Mouse (Mus musculus) mouse embryonic stem cell (cell line): ENCODE measurements around the gene Zfp597.
"Not testable (repeated sequence)": the region's sequence is repeated elsewhere in the genome, so short reads cannot be mapped to it uniquely, and the experiment has no call there.

Source experiments
- in situ Hi-C, 2 experiments: fragments of 300-500 bp; cut with MboI; formaldehyde crosslinking; loops; 1 replicate in 1 of 2; 3 replicates in 1 of 2; pipeline ENCODE4 v1.14.3; 2019 to 2020; ENCODE audit warnings: low sequenced_read_pairs in 2 of 2, low pct_unique_long_range_greater_than_20kb in 1 of 2, mixed read lengths in 1 of 2; ENCODE audit not compliant: unreplicated experiment in 1 of 2

Gene Zfp597

DNA sequence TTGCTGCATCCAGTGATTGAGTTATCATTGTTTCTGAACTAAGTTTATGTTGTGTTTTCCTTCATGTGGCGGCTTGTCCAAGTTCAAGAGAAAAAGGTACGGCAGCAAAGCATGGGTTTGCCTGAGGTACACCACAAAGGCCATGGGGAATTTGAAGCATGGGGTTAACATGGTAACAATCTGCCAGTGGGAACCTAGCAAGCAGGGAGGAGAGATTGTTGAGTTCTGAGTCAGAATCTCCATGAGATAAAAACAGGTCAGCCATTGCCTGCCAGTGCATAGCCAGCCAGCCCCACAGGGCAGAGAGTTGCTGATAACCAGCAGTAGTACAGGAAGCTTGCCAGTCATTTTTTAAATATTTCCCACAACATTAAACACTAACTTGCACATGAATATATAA, 64.2 kb downstream of the Zfp597 start:
- in situ Hi-C loops = no loop called here

DNA sequence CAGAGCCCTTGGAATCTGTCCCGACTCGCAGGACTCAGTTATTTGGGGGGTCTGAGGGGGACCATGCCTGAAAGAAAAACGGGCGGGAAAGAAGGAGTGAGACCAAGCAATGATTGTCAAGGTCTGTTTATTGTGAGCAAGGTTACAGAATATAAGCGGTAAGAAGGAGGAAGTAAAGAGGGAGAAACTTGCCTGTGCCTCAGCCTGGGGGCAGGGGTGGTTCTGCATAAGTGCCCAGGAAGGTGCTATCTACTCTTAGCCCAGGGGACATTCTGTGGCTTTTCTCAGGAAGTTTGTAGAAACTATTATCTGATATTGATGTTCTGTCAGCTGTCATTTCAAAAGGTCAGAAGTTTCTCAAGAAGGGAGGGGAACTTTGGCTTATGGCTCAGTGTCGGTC, 69.7 kb downstream of the Zfp597 start:
- in situ Hi-C loops = not testable (repeated sequence)
